19 mouse cellular contexts compared by ENCODE assay signal in genomic region chr2:145824749-145825148, GRCm38 (mm10).
DNase-seq lines count a peak whose midpoint lies in the region; ATAC-seq and TF ChIP-seq lines count a peak whose summit lies in the region.
"Had no signal": no experiment of that assay in that cellular context is flagged by ENCODE, and none has a peak within 500 bp of the region (broad histone marks: within the 10 kb centered on the region; RNA-seq: fewer than 3 reads in every experiment).

No protein-coding gene starts in this region.

- H3K4me3 ChIP-seq in intestine, postnatal 0 days (ENCODE audit: low read depth, low read length): no peak overlapping the region
- no peak overlapping the region for H3K4me3 ChIP-seq in intestine, embryonic 16.5 days (ENCODE audit: low read length)
- H3K4me3 ChIP-seq in lung, postnatal 0 days (ENCODE audit: low read depth, low read length): no peak overlapping the region
- peak overlapping the region; percentile 2 for H3K4me3 ChIP-seq in megakaryocyte, embryonic 14.5 days (replicated peaks)
- no peak overlapping the region for H3K4me3 ChIP-seq in stomach, postnatal 0 days (ENCODE audit: low read depth, low read length)
- H3K4me3 ChIP-seq in layer of hippocampus, adult 2 months: no peak overlapping the region
- H3K4me3 ChIP-seq: embryonic facial prominence, embryonic 12.5 days; heart, embryonic 13.5 days; hindbrain, embryonic 12.5 days had no signal

- TF ChIP-seq EP300 in lung, postnatal 0 days (IDR thresholded peaks at IDR 0.05): no peak
- no peak for TF ChIP-seq EP300 in stomach, postnatal 0 days (optimal IDR thresholded peaks at IDR 0.05)

- no peak overlapping the region for H3K4me2 ChIP-seq in intestine, postnatal 0 days (replicated peaks; ENCODE audit: low read depth)
- H3K4me2 ChIP-seq in intestine, embryonic 16.5 days (ENCODE audit: low read depth, low read length): no peak overlapping the region
- no peak overlapping the region for H3K4me2 ChIP-seq in lung, postnatal 0 days (replicated peaks; ENCODE audit: low read depth, low read length)
- H3K4me2 ChIP-seq in stomach, postnatal 0 days (replicated peaks; ENCODE audit: low read depth): no peak overlapping the region
- H3K4me2 ChIP-seq: embryonic facial prominence, embryonic 12.5 days; heart, embryonic 13.5 days; hindbrain, embryonic 12.5 days had no signal

- ATAC-seq in intestine, postnatal 0 days: no peak
- no peak for ATAC-seq in intestine, embryonic 16.5 days
- ATAC-seq in lung, postnatal 0 days: no peak
- no peak for ATAC-seq in stomach, postnatal 0 days (ENCODE audit: low FRiP score, low TSS enrichment)
- ATAC-seq: forebrain, embryonic 16.5 days; hindbrain, embryonic 16.5 days had no signal

- H3K27me3 ChIP-seq in intestine, postnatal 0 days (replicated peaks; ENCODE audit: control insufficient read depth, insufficient read depth, low read length): no peaks in the 10 kb centered on the region
- no peaks in the 10 kb centered on the region for H3K27me3 ChIP-seq in intestine, embryonic 16.5 days (replicated peaks; ENCODE audit: control insufficient read depth, insufficient read depth, low read length)
- H3K27me3 ChIP-seq in lung, postnatal 0 days (replicated peaks; ENCODE audit: insufficient read depth, low read length): no peaks in the 10 kb centered on the region
- H3K27me3 ChIP-seq in megakaryocyte, embryonic 14.5 days (replicated peaks): peaks cover 2% of the 10 kb centered on the region
- no peaks in the 10 kb centered on the region for H3K27me3 ChIP-seq in stomach, postnatal 0 days (ENCODE audit: control insufficient read depth, insufficient read depth, low read length)
- H3K27me3 ChIP-seq: embryonic facial prominence, embryonic 12.5 days; heart, embryonic 13.5 days; hindbrain, embryonic 12.5 days had no signal

- peaks cover 17% of the 10 kb centered on the region for H3K4me1 ChIP-seq in intestine, postnatal 0 days (replicated peaks; ENCODE audit: control insufficient read depth, insufficient read depth, low read length)
- peaks cover 3% of the 10 kb centered on the region; the same call in 1 of the 2 replicates for H3K4me1 ChIP-seq in intestine, embryonic 16.5 days (ENCODE audit: control insufficient read depth, insufficient read depth, low read length)
- peaks cover 5% of the 10 kb centered on the region; the same call in 1 of the 2 replicates for H3K4me1 ChIP-seq in lung, postnatal 0 days (ENCODE audit: insufficient read depth, low read depth, low read length)
- peaks cover 19% of the 10 kb centered on the region for H3K4me1 ChIP-seq in megakaryocyte, embryonic 14.5 days
- H3K4me1 ChIP-seq in stomach, postnatal 0 days (replicated peaks; ENCODE audit: control insufficient read depth, insufficient read depth): no peaks in the 10 kb centered on the region
- H3K4me1 ChIP-seq: embryonic facial prominence, embryonic 12.5 days; hindbrain, embryonic 12.5 days had no signal

- 0 out of 2 replicates have a peak overlapping the region, but pooled peaks have one; percentile 15 for H3K27ac ChIP-seq in intestine, postnatal 0 days (ENCODE audit: low read depth, low read length)
- no peak overlapping the region for H3K27ac ChIP-seq in intestine, embryonic 16.5 days (ENCODE audit: low read length)
- no peak overlapping the region for H3K27ac ChIP-seq in lung, postnatal 0 days (ENCODE audit: low read length)
- 0 out of 2 replicates have a peak overlapping the region, but pooled peaks have one; percentile 40 for H3K27ac ChIP-seq in stomach, postnatal 0 days (replicated peaks)
- no peak overlapping the region for H3K27ac ChIP-seq in layer of hippocampus, adult 2 months
- H3K27ac ChIP-seq: embryonic facial prominence, embryonic 12.5 days; heart, embryonic 13.5 days; hindbrain, embryonic 12.5 days had no signal

- DNase-seq in lung, postnatal 0 days (ENCODE audit: low spot score): peak; percentile 28
- DNase-seq in lung, postnatal 25 days (ENCODE audit: low spot score): no peak
- DNase-seq in stomach, postnatal 0 days (ENCODE audit: low spot score): no peak
- no peak for DNase-seq in layer of hippocampus, adult 2 months (ENCODE audit: low spot score in 2 of 2)
- DNase-seq in layer of hippocampus, adult 8-10 months (ENCODE audit: low spot score in 2 of 2): no peak
- DNase-seq: adrenal gland, postnatal 10 days; cerebellum, adult 18-20 months; cerebellum, adult 9-11 months; embryo, embryonic 11 days; gastrocnemius, postnatal 10 days; heart, postnatal 4 days had no signal

- TF ChIP-seq CTCF in intestine, postnatal 0 days (IDR thresholded peaks at IDR 0.05; ENCODE audit: low read depth): no peak
- TF ChIP-seq CTCF in lung, postnatal 0 days (IDR thresholded peaks at IDR 0.05): no peak
- no peak for TF ChIP-seq CTCF in stomach, postnatal 0 days (IDR thresholded peaks at IDR 0.05; ENCODE audit: low read depth)
- no peak for TF ChIP-seq CTCF in layer of hippocampus, adult 2 months (conservative IDR thresholded peaks at IDR 0.05)

- 74% methylated on average over 3 of the region's 3 CpGs for WGBS in intestine, postnatal 0 days
- whole genome bisulfite sequencing in intestine, embryonic 16.5 days: 89% methylated on average over 3 of the region's 3 CpGs
- WGBS in lung, postnatal 0 days: 86% methylated on average over 3 of the region's 3 CpGs
- 88% methylated on average over 3 of the region's 3 CpGs for WGBS in stomach, postnatal 0 days

- H3K9ac ChIP-seq in intestine, postnatal 0 days (ENCODE audit: low read depth, low read length): no peak overlapping the region
- no peak overlapping the region for H3K9ac ChIP-seq in intestine, embryonic 16.5 days (ENCODE audit: low read depth, low read length)
- H3K9ac ChIP-seq in lung, postnatal 0 days (replicated peaks; ENCODE audit: low read depth): no peak overlapping the region
- no peak overlapping the region for H3K9ac ChIP-seq in stomach, postnatal 0 days (ENCODE audit: low read length)
- H3K9ac ChIP-seq: embryonic facial prominence, embryonic 12.5 days; heart, embryonic 13.5 days; hindbrain, embryonic 12.5 days had no signal

- H3K36me3 ChIP-seq in intestine, postnatal 0 days (ENCODE audit: control insufficient read depth, insufficient read depth): no peaks in the 10 kb centered on the region; the same call in 1 of the 2 replicates
- no peaks in the 10 kb centered on the region for H3K36me3 ChIP-seq in intestine, embryonic 16.5 days (ENCODE audit: control insufficient read depth, insufficient read depth, low read length)
- no peaks in the 10 kb centered on the region for H3K36me3 ChIP-seq in lung, postnatal 0 days (ENCODE audit: insufficient read depth, low read length)
- H3K36me3 ChIP-seq in megakaryocyte, embryonic 14.5 days (replicated peaks; ENCODE audit: low read length): no peaks in the 10 kb centered on the region
- no peaks in the 10 kb centered on the region for H3K36me3 ChIP-seq in stomach, postnatal 0 days (ENCODE audit: control insufficient read depth, insufficient read depth, low read length)
- H3K36me3 ChIP-seq: embryonic facial prominence, embryonic 12.5 days; hindbrain, embryonic 12.5 days had no signal

- H3K9me3 ChIP-seq in intestine, postnatal 0 days (ENCODE audit: control insufficient read depth): no peaks in the 10 kb centered on the region
- H3K9me3 ChIP-seq in intestine, embryonic 16.5 days (ENCODE audit: control insufficient read depth, low read length): no peaks in the 10 kb centered on the region
- no peaks in the 10 kb centered on the region for H3K9me3 ChIP-seq in lung, postnatal 0 days (ENCODE audit: low read length)
- H3K9me3 ChIP-seq in megakaryocyte, embryonic 14.5 days: no peaks in the 10 kb centered on the region
- H3K9me3 ChIP-seq in stomach, postnatal 0 days (ENCODE audit: control insufficient read depth, low read length): no peaks in the 10 kb centered on the region
- H3K9me3 ChIP-seq: embryonic facial prominence, embryonic 12.5 days; heart, embryonic 13.5 days; hindbrain, embryonic 12.5 days had no signal

Comparison
In these comparisons a context has a peak if more than half of its experiments do, and no peak if none do; other contexts are left out.
1. H3K27ac ChIP-seq: peak in intestine, postnatal 0 days (single experiment) and stomach, postnatal 0 days (single experiment); none in intestine, embryonic 16.5 days (single experiment), lung, postnatal 0 days (single experiment) and layer of hippocampus, adult 2 months (single experiment).